Mouse (Mus musculus) T-cell, adult 2 months (primary cell): Measurements from ENCODE around the gene Gm37240.

Experiments
- DNase-seq: peaks from one replicate; pipeline ENCODE4 v3.0.0; 2022; ENCODE audit warnings: low spot score

Gene Gm37240

GRCm38 (mm10) chr3:85878911-85879310 is 8.4 kb downstream of the Gm37240 start:
- no peak for DNase-seq

- no peak for DNase-seq
These were observed 23.3 kb downstream of the Gm37240 start for GRCm38 (mm10) chr3:85863996-85864395.

GRCm38 (mm10) chr3:85862886-85863285 is 24.4 kb downstream of the Gm37240 start:
- DNase-seq, result no peak

GRCm38 (mm10) chr3:85860996-85861395 is 26.3 kb downstream of the Gm37240 start:
- DNase-seq, result no peak

- DNase-seq, result no peak
These were observed 28.0 kb downstream of the Gm37240 start for GRCm38 (mm10) chr3:85859311-85859710.

- no peak for DNase-seq
These were observed 28.9 kb downstream of the Gm37240 start for GRCm38 (mm10) chr3:85858140-85859135.

- DNase-seq, result no peak
These were observed 30.2 kb downstream of the Gm37240 start for GRCm38 (mm10) chr3:85857083-85857482.

- DNase-seq, result no peak
These were observed 31.4 kb downstream of the Gm37240 start for GRCm38 (mm10) chr3:85855947-85856346.

GRCm38 (mm10) chr3:85855043-85855442 is 32.3 kb downstream of the Gm37240 start:
- DNase-seq, result no peak

GRCm38 (mm10) chr3:85854143-85854542 is 33.2 kb downstream of the Gm37240 start:
- DNase-seq, result no peak

- DNase-seq, result no peak
These were observed 33.6 kb downstream of the Gm37240 start for GRCm38 (mm10) chr3:85853715-85854114.

- no peak for DNase-seq
These were observed 37.2 kb downstream of the Gm37240 start for GRCm38 (mm10) chr3:85850079-85850478.

- no peak for DNase-seq
These were observed 41.0 kb downstream of the Gm37240 start for GRCm38 (mm10) chr3:85846316-85846715.

- no peak for DNase-seq
These were observed 42.0 kb downstream of the Gm37240 start for GRCm38 (mm10) chr3:85845341-85845740.

- no peak for DNase-seq
These were observed 44.5 kb downstream of the Gm37240 start for GRCm38 (mm10) chr3:85842881-85843218.

GRCm38 (mm10) chr3:85842177-85842880 is 45.0 kb downstream of the Gm37240 start:
- no peak for DNase-seq

GRCm38 (mm10) chr3:85841454-85842176 is 45.7 kb downstream of the Gm37240 start:
- no peak for DNase-seq

- no peak for DNase-seq
These were observed 53.7 kb downstream of the Gm37240 start for GRCm38 (mm10) chr3:85833627-85834026.

GRCm38 (mm10) chr3:85832490-85833155 is 54.7 kb downstream of the Gm37240 start:
- no peak for DNase-seq

- DNase-seq, result no peak
These were observed 55.5 kb downstream of the Gm37240 start for GRCm38 (mm10) chr3:85831785-85832184.

GRCm38 (mm10) chr3:85829047-85829446 is 58.3 kb downstream of the Gm37240 start:
- no peak for DNase-seq

GRCm38 (mm10) chr3:85827815-85828214 is 59.5 kb downstream of the Gm37240 start:
- DNase-seq, result no peak
